Mouse (Mus musculus): Measurements from ENCODE around the gene Gng12.

- TF ChIP-seq CTCF (IDR thresholded peaks at IDR 0.05; ENCODE audit: low read depth), result no peak
- TF ChIP-seq EP300 (IDR thresholded peaks at IDR 0.05; ENCODE audit: low read depth), result no peak
Observed at GRCm38 (mm10) chr6:67018365-67018764, 122.2 kb downstream of the Gng12 start.

All from heart, postnatal 0 days (tissue).